ENCODE assay signal across 7 mouse cellular contexts in the genomic region with DNA sequence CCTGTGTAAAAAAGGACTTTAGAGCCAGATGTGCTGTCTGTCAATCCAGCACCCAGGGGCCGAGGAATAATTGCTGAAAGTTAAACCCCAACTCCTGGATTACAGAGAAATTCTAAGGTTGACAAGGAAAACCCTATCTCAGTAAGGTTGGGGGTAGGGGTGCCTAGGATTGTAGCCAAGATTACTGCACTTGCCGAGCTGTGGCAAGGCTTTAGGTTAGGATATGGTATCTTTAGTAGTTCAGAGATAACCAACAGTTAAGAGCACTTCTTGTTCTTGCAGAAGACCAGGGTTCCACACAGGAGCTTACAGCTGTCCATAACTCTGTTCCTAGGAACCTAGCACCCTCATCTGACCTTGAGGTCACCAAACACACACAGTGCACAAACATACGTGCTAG. TPM values are rescaled to one million over a fixed set of nuclear protein-coding genes. Genes with fewer than 3 reads are reported as not detected.
DNase-seq lines count a peak whose midpoint lies in the region; ATAC-seq and TF ChIP-seq lines count a peak whose summit lies in the region.

No protein-coding gene starts in this region.

- peak overlapping the region; percentile 79 for H3K9ac ChIP-seq in embryonic facial prominence, embryonic 13.5 days
- H3K9ac ChIP-seq in forebrain, embryonic 14.5 days (ENCODE audit: low read length): no peak overlapping the region
- H3K9ac ChIP-seq in liver, embryonic 14.5 days (replicated peaks): peak overlapping the region; percentile 97

- no peak for DNase-seq in left cerebral cortex, adult 2 months (ENCODE audit: extremely low spot score in 1 of 2, low spot score in 2 of 2)
- no peak for DNase-seq in left cerebral cortex, postnatal 36 days (ENCODE audit: low spot score in 2 of 2)
- no peak for DNase-seq in forebrain, embryonic 14.5 days (ENCODE audit: low spot score)
- no peak for DNase-seq in liver, embryonic 14.5 days (ENCODE audit: low read depth in 3 of 3, low spot score in 3 of 3)
- no peak for DNase-seq in right cerebral cortex, adult 2 months (ENCODE audit: low spot score in 2 of 2)
- no peak for DNase-seq in adrenal gland, postnatal 4 days (ENCODE audit: low spot score in 2 of 2)

- peak overlapping the region; percentile 66 for H3K4me2 ChIP-seq in embryonic facial prominence, embryonic 13.5 days
- no peak overlapping the region for H3K4me2 ChIP-seq in forebrain, embryonic 14.5 days (ENCODE audit: low read length)
- H3K4me2 ChIP-seq in liver, embryonic 14.5 days (ENCODE audit: low read depth): peak overlapping the region; percentile 85

- ATAC-seq in embryonic facial prominence, embryonic 13.5 days (ENCODE audit: insufficient number of reproducible peaks, insufficient read depth, low FRiP score, low TSS enrichment, low read depth): no peak
- no peak for ATAC-seq in forebrain, embryonic 14.5 days
- ATAC-seq in liver, embryonic 14.5 days (ENCODE audit: insufficient read depth): no peak

- no peak overlapping the region for H3K27ac ChIP-seq in left cerebral cortex, adult 2 months
- H3K27ac ChIP-seq in embryonic facial prominence, embryonic 13.5 days: no peak overlapping the region
- no peak overlapping the region for H3K27ac ChIP-seq in forebrain, embryonic 14.5 days (ENCODE audit: low read depth, low read length)
- H3K27ac ChIP-seq in liver, embryonic 14.5 days: no peak overlapping the region

- peaks cover under 1% of the 10 kb centered on the region for H3K36me3 ChIP-seq in embryonic facial prominence, embryonic 13.5 days
- no peaks in the 10 kb centered on the region for H3K36me3 ChIP-seq in forebrain, embryonic 14.5 days (ENCODE audit: control insufficient read depth, insufficient read depth, low read length)
- no peaks in the 10 kb centered on the region for H3K36me3 ChIP-seq in liver, embryonic 14.5 days (replicated peaks; ENCODE audit: control insufficient read depth, insufficient read depth, low read depth)

- intact Hi-C loops in left cerebral cortex, adult 2 months (cut with DNase I): no loop called here
- intact Hi-C loops in left cerebral cortex, postnatal 36 days (cut with DNase I): no loop called here

- peaks cover 23% of the 10 kb centered on the region for H3K4me1 ChIP-seq in embryonic facial prominence, embryonic 13.5 days
- H3K4me1 ChIP-seq in forebrain, embryonic 14.5 days (ENCODE audit: control insufficient read depth, insufficient read depth, low read length): peaks cover 11% of the 10 kb centered on the region
- peaks cover 14 to 19% of the 10 kb centered on the region in 2 experiments for H3K4me1 ChIP-seq in liver, embryonic 14.5 days (replicated peaks; ENCODE audit: control insufficient read depth in 2 of 2, insufficient read depth in 2 of 2, low read length in 1 of 2)

- peak overlapping the region; percentile 97; the same call in 1 of the 2 replicates for H3K4me3 ChIP-seq in left cerebral cortex, adult 2 months
- H3K4me3 ChIP-seq in embryonic facial prominence, embryonic 13.5 days: peak overlapping the region; percentile 98; the same call in 1 of the 2 replicates
- peak overlapping the region; percentile 97; the same call in 1 of the 2 replicates for H3K4me3 ChIP-seq in forebrain, embryonic 14.5 days (ENCODE audit: low read depth, low read length)
- H3K4me3 ChIP-seq in liver, embryonic 14.5 days (ENCODE audit: insufficient read depth in 1 of 2, low read depth in 2 of 2, low read length in 2 of 2): peak overlapping the region in 1 of 2 experiments; percentile 81; a peak in 2 of 4 replicates

- 60% methylated on average over 3 of the region's 3 CpGs for WGBS in embryonic facial prominence, embryonic 13.5 days
- WGBS in forebrain, embryonic 14.5 days: 76% methylated on average over 3 of the region's 3 CpGs
- WGBS in liver, embryonic 14.5 days (ENCODE audit: insufficient replicate concordance): 42% methylated on average over 3 of the region's 3 CpGs

- TF ChIP-seq CTCF in left cerebral cortex, adult 2 months (IDR thresholded peaks at IDR 0.05): no peak
- TF ChIP-seq CTCF in liver, embryonic 14.5 days (IDR thresholded peaks at IDR 0.05; ENCODE audit: low read depth): no peak

- H3K9me3 ChIP-seq in embryonic facial prominence, embryonic 13.5 days: no peaks in the 10 kb centered on the region
- H3K9me3 ChIP-seq in forebrain, embryonic 14.5 days (replicated peaks; ENCODE audit: control insufficient read depth, low read length): no peaks in the 10 kb centered on the region
- H3K9me3 ChIP-seq in liver, embryonic 14.5 days (ENCODE audit: control insufficient read depth, low read length): no peaks in the 10 kb centered on the region

- TF ChIP-seq EP300 in liver, embryonic 14.5 days (IDR thresholded peaks at IDR 0.05; ENCODE audit: low read depth): no peak

- no peaks in the 10 kb centered on the region for H3K27me3 ChIP-seq in embryonic facial prominence, embryonic 13.5 days
- H3K27me3 ChIP-seq in forebrain, embryonic 14.5 days (replicated peaks; ENCODE audit: control insufficient read depth, insufficient read depth, low read length): no peaks in the 10 kb centered on the region
- peaks cover 14% of the 10 kb centered on the region for H3K27me3 ChIP-seq in liver, embryonic 14.5 days (ENCODE audit: control insufficient read depth, insufficient read depth, low read length)

RNA-seq across cellular contexts. Expression of gene Phf13, which starts 1.6 kb away (rescaled TPM):
- 10 to 100 TPM; 18.9 to 19.6 TPM for total RNA-seq in left cerebral cortex, adult 2 months (2021)
- total RNA-seq in left cerebral cortex, postnatal 36 days (2021): 10 to 100 TPM; 11.3 to 16.5 TPM
- polyA plus RNA-seq in embryonic facial prominence, embryonic 13.5 days (2015; fragmentation: Nextera tagmentation; extraction: Ambion mirVana): 38.0 and 38.1 TPM in 2 replicates
- polyA plus RNA-seq in forebrain, embryonic 14.5 days (2014; fragmentation: Nextera tagmentation; extraction: Ambion mirVana): 11.8 and 14.6 TPM in 2 replicates
- 2.8 and 2.9 TPM in 2 replicates for polyA plus RNA-seq in liver, embryonic 14.5 days (2012; rRNA removed)
- polyA plus RNA-seq in liver, embryonic 14.5 days (2014; fragmentation: Nextera tagmentation; extraction: Ambion mirVana): 3.7 and 5.2 TPM in 2 replicates
- total RNA-seq in adrenal gland, postnatal 4 days (2021): 10 to 100 TPM; 24.8 to 28.0 TPM

RNA-seq across cellular contexts. Expression of gene Thap3, which starts 8.9 kb away (rescaled TPM):
- total RNA-seq in left cerebral cortex, adult 2 months (2021): 10 to 100 TPM; 19.2 to 20.7 TPM
- 10 to 100 TPM; 15.2 to 21.8 TPM for total RNA-seq in left cerebral cortex, postnatal 36 days (2021)
- polyA plus RNA-seq in embryonic facial prominence, embryonic 13.5 days (2015; fragmentation: Nextera tagmentation; extraction: Ambion mirVana): 56.3 and 61.2 TPM in 2 replicates
- polyA plus RNA-seq in forebrain, embryonic 14.5 days (2014; fragmentation: Nextera tagmentation; extraction: Ambion mirVana): 29.7 and 30.0 TPM in 2 replicates
- polyA plus RNA-seq in liver, embryonic 14.5 days (2012; rRNA removed): 4.8 and 5.0 TPM in 2 replicates
- polyA plus RNA-seq in liver, embryonic 14.5 days (2014; fragmentation: Nextera tagmentation; extraction: Ambion mirVana): 4.5 and 5.2 TPM in 2 replicates
- total RNA-seq in adrenal gland, postnatal 4 days (2021): 10 to 100 TPM; 35.6 to 41.8 TPM

RNA-seq across cellular contexts. Expression of gene Klhl21, which starts 10.9 kb away (rescaled TPM):
- total RNA-seq in left cerebral cortex, adult 2 months (2021): 10 to 100 TPM; 18.5 to 19.3 TPM
- total RNA-seq in left cerebral cortex, postnatal 36 days (2021): 10 to 100 TPM; 14.4 to 18.0 TPM
- polyA plus RNA-seq in embryonic facial prominence, embryonic 13.5 days (2015; fragmentation: Nextera tagmentation; extraction: Ambion mirVana): 10.1 TPM in 2 replicates
- 0.69 and 1.8 TPM in 2 replicates for polyA plus RNA-seq in forebrain, embryonic 14.5 days (2014; fragmentation: Nextera tagmentation; extraction: Ambion mirVana)
- 4.4 and 5.3 TPM in 2 replicates for polyA plus RNA-seq in liver, embryonic 14.5 days (2012; rRNA removed)
- 2.3 and 2.8 TPM in 2 replicates for polyA plus RNA-seq in liver, embryonic 14.5 days (2014; fragmentation: Nextera tagmentation; extraction: Ambion mirVana)
- 10 to 100 TPM; 18.8 to 19.3 TPM for total RNA-seq in adrenal gland, postnatal 4 days (2021)

RNA-seq across cellular contexts. Expression of gene Zbtb48, which starts 29.8 kb away (rescaled TPM):
- 10 to 100 TPM; 13.6 to 13.9 TPM for total RNA-seq in left cerebral cortex, adult 2 months (2021)
- 10 to 100 TPM; 10.3 to 13.3 TPM for total RNA-seq in left cerebral cortex, postnatal 36 days (2021)
- 17.5 and 22.9 TPM in 2 replicates for polyA plus RNA-seq in embryonic facial prominence, embryonic 13.5 days (2015; fragmentation: Nextera tagmentation; extraction: Ambion mirVana)
- 17.2 and 21.6 TPM in 2 replicates for polyA plus RNA-seq in forebrain, embryonic 14.5 days (2014; fragmentation: Nextera tagmentation; extraction: Ambion mirVana)
- polyA plus RNA-seq in liver, embryonic 14.5 days (2012; rRNA removed): 8.2 and 10.7 TPM in 2 replicates
- 6.4 and 8.8 TPM in 2 replicates for polyA plus RNA-seq in liver, embryonic 14.5 days (2014; fragmentation: Nextera tagmentation; extraction: Ambion mirVana)
- total RNA-seq in adrenal gland, postnatal 4 days (2021): 10 to 100 TPM; 16.8 to 17.0 TPM

RNA-seq across cellular contexts. Expression of gene Tas1r1, which starts 40.7 kb away (rescaled TPM):
- under 1 TPM; 0.49 to 0.95 TPM for total RNA-seq in left cerebral cortex, adult 2 months (2021)
- under 1 TPM; 0.64 to 0.75 TPM for total RNA-seq in left cerebral cortex, postnatal 36 days (2021)
- polyA plus RNA-seq in embryonic facial prominence, embryonic 13.5 days (2015; fragmentation: Nextera tagmentation; extraction: Ambion mirVana): 0.55 and 0.59 TPM in 2 replicates
- polyA plus RNA-seq in forebrain, embryonic 14.5 days (2014; fragmentation: Nextera tagmentation; extraction: Ambion mirVana): 0.32 and 0.70 TPM in 2 replicates
- polyA plus RNA-seq in liver, embryonic 14.5 days (2012; rRNA removed): 0.03 and 0.06 TPM in 2 replicates
- polyA plus RNA-seq in liver, embryonic 14.5 days (2014; fragmentation: Nextera tagmentation; extraction: Ambion mirVana): not detected in 2 replicates
- total RNA-seq in adrenal gland, postnatal 4 days (2021): under 1 TPM; 0.25 to 0.37 TPM
